Mouse (Mus musculus): ENCODE results near the gene Endod1.

DNA sequence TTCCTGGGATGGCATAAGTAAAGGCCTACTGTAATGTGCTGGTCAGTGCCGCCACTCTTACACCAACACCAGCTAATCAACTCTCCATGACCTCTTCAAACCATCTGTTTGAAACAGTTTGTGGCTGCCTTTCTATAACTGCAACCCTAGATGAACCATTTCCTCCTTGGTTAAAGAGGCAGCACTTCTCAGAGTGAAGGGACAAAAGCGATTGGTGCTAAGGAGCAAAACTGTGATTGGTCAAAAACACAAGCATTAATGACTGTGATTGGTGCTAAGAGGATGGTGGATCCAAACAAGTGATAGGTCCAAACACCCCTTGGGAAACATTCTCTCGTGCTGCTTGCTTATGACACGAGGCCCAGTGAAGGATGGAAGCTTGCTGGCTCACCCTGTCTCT is 45.5 kb downstream of the Endod1 start:
- no peak for TF ChIP-seq CTCF (IDR thresholded peaks at IDR 0.05; ENCODE audit: extremely low read depth, insufficient read depth, insufficient read length, insufficient replicate concordance)
- no peak for TF ChIP-seq POLR2A (IDR thresholded peaks at IDR 0.05; ENCODE audit: low read depth, low read length)
